Mouse (Mus musculus) megakaryocyte progenitor cell, adult 5-6 weeks (primary cell): ENCODE results near the gene 4931406P16Rik. TPM values are rescaled to one million over a fixed set of nuclear protein-coding genes. Genes with fewer than 3 reads are reported as not detected.

Experiments used
- ATAC-seq: replicated peaks from 2 replicates; pipeline ENCODE4 v1.8.0; 2016; ENCODE audit warnings: mild to moderate bottlenecking, moderate TSS enrichment, inconsistent platforms; ENCODE audit not compliant: poor library complexity
- total RNA-seq, 2 experiments: library from RNA; stranded (forward) in 1 of 2; stranded (reverse) in 1 of 2; fragments of 157-497, 149-512 nt in 1 of 2; fragments of 200-1000 nt in 1 of 2; gene quantifications; 2 replicates each; pipeline versions ENCODE4 v1.2.3 to v1.2.4; 2015 to 2017

The 4931406P16Rik gene
- total RNA-seq, 2 experiments from 2014 or later, result 12.2 to 18.7 TPM

DNA sequence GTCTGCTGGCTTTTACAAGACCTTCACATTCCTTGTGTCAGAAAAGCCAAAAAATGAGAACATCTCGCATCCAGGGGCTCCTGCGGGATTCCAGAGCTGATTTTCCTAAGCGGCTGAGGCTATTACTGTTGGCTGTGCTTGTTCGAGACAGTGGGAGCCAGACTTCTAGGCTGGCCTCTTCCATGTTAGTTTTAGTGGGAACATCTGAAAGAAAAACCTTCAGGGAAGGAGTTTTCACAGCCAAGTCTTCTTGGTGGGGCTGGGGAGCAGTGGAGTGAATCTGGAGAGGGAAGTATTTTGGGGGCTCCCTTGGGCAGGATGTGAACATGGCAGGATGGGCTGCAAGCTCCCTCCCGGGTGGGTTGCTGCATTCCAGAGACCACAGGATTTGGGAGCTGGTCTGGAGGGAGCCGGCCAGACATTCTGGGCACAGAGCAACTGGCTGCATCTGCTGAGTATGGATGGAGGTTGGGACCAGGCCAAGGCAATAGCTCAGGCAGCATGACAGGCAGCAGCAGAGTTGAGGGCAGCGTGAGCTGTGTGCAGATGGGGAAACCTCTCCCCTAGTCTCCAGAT is 4.6 kb upstream of the 4931406P16Rik start:
- no peak for ATAC-seq

DNA sequence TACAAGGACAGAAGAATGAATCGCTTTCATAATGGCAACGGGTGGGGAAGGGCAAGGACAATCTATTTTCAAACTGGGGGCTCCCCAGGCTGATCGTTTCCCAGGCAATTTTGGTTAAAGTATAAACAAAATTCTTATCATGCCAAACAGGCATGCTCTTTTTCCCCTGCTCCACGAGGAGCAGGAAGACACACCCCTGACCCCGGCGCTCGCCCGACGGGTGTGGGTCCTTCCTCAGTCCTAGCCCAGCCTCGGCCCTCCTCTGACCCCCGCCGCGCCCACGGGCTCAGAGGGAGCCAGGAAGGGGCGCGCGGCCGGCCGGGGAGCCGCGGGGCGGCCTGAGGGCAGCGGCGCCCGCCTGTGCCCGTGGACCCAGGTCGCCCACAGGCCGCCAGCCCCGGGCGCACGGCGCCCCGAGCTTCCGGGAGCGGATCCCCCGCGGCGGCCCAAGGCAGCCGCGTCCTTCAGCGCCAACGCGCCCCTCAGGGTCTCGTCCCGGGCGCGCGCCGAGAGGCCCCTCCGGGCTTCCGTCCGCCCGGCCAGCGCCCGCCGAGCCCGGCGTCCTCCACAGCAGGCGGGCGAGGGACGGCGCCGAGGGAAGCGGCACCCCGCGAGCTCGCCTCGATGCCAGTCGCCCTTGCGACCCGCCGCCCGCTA is 437 bp downstream of the 4931406P16Rik start:
- ATAC-seq, result peak; percentile 69

DNA sequence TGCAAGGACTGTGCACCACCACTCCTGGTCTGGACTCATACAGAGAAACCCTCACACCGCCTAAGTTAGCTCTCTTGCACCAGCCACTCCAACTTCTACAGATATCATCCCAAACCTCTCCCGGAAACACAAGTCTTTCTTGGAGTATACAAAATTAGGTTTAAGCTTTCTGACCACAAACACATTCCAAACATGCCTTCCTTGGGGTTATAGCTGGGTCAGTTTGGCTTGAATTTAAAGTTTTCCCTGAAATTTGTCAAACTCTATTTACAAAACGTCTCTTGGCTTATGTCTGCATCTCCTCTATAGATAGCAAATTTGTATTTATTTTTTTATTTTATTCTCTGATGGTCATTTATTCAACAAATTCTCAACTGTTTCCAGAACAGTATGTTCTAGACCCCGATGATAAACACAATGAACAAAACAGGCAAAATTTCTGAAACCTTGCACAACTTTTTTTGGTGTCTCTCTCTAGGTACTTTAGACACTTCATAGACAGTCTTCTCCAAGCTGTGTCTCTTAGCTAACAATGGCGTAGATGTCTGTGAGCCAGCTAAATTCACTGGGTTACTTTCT is 4.1 kb downstream of the 4931406P16Rik start:
- no peak for ATAC-seq

DNA sequence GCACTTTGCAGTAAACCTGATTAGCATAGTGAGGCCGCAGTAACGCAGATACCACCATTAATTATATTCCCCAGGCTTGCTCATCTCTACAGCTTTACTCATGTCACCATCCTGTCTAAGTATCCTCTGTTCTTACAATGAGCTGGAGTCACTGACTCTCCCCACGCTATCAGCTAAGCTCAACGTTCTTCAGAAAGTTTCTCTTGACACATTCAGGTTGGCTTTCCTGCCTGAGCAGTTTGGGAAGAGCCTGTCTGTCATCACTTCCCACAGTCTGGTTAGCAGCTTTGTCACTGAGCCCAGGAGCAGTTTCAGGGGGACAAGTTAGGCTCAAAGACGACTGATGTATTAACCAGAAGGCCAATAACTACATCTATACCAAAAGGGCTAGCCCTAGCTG is 4.8 kb downstream of the 4931406P16Rik start:
- no peak for ATAC-seq

DNA sequence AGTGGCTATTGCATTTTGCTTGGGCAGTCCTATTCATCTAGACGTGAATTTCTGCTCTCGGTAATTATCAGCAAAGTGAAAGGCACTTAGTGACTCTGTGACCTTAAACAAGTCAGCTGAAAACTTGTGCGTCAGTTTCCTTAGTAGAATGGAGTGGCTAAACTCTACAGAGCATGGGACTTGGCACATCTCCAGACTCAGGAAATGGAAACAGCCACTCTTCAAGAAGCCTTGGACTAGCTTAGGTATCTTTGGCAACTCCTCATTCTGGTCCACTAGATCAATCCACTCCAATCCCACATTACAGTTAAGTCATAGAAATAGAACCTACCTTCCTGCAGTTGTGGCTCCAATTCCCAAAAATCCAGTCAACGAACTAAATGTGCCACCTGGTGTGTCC is 7.9 kb downstream of the 4931406P16Rik start:
- ATAC-seq, result no peak

DNA sequence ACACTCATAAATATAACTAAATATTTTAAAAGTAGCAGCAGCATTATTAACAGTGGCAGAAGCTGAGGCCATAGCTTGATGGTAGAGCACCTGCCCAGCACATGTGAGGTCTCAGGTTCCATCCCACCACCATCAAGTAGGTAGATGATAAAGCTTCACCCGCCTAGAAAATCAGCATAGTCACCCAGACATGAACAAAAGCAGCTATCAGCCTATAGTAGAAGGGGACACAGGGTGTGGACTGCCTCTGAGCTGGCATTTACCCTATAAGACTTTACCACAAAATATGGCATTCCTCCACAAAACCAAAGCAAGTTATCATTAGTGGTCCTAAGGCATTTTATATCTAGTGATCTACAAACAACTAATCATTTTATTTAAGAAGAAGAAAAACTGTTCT is 10.7 kb downstream of the 4931406P16Rik start:
- ATAC-seq, result peak; percentile 52; the same call in 1 of the 2 replicates

DNA sequence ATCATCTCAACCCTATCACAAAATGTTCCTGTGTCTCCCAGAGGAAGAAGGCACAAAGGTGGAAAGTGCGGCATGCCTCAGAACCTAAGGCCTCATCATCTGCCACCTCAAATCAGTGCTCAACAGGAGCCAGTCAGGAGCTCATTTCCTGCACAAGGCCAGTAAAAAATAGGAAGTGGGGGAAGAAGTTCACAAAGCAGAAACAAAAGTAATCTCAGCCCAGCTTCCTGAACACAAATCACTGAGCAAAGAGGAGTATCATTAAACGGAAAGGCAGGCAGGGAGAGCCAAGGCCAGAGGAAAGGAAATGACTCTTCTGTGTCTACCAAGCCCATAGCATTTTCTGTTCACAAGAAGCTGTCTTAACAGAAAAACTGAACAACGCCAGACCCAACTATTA is 11.4 kb downstream of the 4931406P16Rik start:
- peak; percentile 64 for ATAC-seq

DNA sequence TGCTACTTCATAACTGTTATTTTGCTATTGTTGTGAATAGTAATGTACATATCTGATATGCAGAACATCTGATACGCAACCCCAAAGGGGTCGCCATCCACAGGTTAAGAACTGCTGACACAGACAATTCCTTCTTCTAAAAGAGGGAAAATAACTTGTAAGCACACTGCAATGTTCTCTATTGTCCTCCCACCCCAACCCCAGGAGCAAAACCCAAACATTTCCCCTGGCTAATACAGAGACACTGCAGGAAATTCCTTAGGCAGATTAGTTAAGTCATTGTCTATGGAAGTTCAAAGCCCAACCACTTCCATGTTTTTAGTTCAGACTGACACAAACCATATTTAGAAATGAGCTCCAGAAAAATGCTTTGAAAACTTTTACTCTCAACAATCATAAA is 14.5 kb downstream of the 4931406P16Rik start:
- no peak for ATAC-seq

DNA sequence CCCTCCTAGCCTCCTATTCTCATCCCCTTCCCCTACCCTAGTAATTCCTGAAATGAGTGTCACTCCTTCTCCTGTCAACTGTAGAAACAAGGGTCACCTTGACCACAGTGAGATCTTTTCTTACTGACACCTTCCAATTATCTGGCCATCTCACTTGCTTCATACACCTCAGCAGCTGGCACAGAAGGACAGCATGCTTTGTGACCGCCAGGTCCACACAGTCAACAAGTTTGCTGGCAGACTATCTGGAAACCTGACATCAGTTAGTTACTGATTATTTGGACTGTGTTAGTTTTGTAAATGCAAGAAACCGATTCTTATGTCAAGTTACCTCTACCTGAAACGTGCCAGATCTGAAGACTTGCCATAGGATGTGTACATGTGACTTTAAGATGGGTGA is 17.2 kb downstream of the 4931406P16Rik start:
- ATAC-seq, result no peak

DNA sequence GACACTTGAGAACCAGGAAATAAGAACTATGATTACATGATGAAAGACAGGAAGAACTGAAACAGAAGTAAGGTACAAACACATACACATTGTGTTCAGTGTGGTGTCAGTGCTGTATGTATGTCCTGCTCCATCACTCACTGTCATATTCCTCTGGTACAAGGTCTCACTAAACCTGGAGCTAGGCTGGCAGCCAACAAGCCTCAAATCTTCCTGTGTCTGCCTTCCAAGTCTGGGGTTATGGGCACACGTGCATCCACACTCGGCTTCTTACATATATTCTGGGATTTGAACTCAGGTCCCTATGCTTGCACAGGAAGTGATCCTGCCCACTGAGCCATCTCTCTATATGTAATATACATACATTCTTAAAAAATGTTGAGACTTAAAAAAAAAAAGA is 20.7 kb downstream of the 4931406P16Rik start:
- ATAC-seq, result no peak

DNA sequence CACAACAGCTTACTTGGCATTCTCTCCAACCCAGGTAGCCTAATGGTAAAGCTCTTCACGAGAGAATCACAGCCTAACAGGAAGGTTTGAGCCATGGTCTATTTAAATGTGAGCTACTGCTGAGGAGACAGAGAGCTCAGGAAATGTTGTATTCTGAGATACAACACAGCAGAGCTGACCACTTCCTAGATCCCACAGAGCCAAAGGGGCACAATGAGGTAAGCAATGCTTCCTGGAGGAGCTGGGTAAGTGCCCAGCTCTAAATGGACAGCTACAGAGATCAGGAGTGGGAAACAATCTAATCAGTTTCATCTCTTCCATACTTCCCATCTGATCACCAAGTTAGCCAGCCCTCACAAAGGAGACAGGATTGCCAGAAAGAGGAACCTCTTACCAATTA is 22.1 kb downstream of the 4931406P16Rik start:
- peak; percentile 50 for ATAC-seq

DNA sequence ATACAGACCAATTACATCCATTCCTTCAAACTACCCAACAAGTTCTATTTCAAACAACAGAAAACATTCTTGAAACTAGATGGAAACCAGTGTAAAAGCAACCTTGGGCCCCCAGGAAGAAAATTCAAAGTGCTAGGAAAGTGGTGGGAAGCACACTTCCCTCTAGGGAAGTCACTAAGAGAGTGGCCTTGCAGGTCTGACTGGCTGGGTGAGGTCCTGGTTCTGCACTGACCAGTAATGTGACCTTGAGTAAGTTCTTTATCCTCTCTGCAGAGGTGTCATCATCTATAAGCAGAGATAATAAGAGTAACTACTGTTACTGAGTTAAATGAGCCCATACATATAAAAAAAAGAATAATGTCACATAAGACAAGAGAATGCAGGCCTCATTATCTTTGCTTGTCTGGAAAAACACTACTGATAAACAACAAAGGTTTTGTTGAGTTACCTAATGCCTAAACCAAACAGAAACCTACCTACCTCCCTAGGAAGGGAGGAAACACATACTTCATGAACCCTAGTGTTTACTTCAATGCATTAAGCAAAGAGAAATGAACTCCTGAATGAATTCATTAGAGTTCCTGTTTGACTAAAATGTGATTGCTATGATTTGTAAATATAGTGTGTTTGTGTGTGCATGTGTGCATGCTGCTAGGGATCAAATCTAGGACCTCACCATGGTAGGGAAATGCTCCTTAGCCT is 22.8 kb downstream of the 4931406P16Rik start:
- ATAC-seq, result no peak

DNA sequence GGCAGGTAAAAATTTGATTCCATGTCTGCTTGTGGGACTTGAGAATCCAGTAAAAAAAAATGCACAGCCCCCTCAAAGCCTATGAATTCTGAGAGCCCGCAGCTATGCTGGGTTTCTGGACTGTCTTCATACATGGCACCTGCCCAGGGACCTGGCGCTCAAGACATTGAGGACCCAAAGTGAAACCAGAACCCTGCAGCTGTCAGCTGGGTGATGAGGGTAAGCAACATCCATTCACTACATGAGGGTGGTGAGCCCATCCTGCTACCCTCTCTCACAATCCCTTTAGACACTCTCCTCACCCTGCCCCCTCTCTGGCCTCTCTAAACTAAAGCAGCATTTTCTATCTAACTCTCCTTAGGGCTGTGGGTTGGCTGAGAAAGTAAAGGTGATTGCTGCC is 35.7 kb downstream of the 4931406P16Rik start:
- ATAC-seq, result no peak

DNA sequence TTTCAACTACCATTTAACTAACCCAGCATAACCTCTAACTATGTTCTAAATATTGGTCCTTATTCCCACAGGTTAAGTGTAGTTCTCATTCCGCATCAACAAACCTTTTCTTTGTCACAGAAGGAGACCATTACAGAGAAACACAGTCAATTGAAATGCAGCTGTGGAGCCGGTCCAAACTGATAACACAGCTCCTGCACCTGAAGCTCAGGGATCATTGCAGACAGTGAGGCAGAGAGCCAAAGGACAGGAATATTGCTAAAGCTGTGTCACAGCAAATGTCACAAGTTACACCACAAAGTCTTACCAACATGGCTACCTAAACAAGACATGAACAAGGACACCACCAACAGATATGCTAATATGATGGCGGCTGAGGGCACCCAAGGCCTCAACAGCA is 37.3 kb downstream of the 4931406P16Rik start:
- ATAC-seq, result no peak

DNA sequence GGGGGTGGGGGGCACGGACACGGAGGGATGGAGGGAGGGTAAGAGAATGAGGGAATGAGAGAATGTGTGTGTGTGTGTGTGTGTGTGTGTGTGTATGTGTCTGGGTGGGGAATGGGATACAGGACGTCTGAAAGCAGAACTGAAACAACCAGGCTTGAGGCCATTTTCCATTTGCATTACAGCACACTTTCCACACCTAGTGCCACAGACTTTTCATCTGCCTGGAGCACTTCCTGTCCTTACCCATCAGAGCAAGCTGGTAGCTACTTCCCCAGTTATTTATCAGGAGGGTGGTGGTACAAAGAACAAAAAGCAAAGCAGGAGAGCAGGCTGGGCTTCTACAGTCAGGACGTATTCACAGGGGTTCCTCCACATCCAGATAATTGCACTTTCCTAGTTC is 40.9 kb downstream of the 4931406P16Rik start:
- ATAC-seq, result peak; percentile 98

DNA sequence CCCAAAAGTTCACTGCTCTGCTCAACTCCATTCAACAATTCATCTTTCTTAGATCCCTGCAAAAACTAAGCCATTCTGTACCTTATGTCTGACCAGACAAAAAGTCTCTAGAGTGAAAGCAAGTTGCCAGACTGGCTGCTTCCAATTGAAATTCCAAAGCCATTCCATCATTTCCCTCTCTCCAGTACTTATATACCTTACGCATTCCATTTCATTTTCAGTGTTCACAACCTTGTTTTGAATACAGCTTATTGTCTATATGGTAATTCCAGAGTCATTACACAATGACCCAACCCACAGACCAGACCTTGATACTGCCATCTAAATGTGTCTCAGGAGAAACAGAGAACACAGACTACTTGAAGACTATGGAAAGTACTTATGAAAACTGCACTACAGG is 44.9 kb downstream of the 4931406P16Rik start:
- no peak for ATAC-seq

DNA sequence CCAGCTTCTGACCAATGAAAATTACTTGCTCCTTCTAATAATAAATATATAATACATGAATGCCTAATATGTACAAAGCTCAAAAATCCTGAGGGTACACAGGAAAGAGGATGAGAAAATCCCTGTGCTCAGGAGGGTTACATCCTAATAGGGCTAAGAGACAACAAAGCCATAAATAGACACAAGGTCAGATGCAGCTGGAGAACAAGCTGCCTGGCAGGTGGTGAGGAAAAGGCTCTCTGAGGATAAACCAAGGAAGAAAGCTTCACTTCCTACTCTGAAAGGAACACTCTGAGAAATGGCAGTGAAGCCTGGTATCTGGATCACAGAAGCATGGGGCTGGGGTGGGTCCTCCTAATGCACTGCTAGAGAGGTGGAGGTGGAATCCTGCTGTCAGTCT is 46.9 kb downstream of the 4931406P16Rik start:
- ATAC-seq, result no peak

DNA sequence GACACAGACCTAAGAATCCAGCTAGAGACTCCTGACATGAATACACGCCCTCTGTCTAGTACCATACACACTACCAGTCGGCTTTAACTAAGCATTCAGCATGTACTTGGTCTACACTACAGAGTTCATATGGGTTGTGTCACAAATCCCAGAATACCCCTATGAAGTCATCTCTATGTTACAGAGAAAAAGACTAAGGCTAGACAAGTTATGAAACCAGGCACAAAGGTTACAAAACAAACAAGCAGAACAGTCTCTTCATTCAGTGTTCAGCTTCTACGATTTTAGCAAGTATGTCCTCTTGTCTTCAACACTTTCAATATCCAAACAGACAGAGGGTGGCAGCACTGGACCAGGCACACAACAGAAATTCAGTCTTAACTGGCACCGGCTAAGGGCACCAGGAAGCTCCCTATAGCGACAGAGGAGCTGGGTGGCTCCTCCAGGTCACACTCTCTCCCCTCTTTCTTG is 47.4 kb downstream of the 4931406P16Rik start:
- ATAC-seq, result peak; percentile 98

DNA sequence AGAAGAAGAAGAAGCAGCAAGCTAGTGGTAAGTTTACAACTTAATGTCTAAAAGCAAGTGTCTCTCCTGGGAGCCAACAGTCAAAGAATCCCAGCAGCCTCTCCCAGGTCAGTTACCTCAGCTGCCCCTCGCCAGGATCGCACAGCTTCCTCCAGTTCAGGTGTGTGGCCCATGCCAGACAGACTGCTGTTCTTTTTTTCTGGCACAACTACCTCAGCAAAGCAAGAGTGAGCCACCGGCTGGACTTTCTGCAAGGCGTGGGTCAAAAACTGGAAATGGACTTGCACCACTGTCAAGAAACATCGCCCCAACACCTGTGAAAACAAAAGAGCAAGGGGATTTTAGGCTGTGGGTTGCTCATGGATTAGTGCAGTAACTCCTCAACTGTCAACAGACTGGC is 49.9 kb downstream of the 4931406P16Rik start:
- ATAC-seq, result no peak

DNA sequence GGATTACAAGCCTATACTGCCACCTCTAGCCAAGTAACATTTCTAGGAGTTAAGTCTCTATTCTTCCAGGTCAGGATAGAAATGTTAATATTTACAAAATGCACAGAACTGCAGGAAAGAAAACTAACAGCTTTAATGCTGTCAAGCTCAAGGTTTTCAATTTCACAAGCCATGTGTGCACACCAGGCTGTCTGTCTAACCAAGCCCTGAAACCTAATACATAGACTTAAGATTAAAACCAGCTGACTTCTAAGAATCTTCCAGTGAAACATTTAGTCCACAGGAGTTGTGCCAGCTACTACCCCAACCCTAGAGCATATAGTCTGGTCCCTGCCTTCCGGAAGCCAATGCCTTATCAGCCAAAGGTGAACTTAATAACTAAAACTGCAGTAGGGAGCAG is 54.9 kb downstream of the 4931406P16Rik start:
- ATAC-seq, result no peak

DNA sequence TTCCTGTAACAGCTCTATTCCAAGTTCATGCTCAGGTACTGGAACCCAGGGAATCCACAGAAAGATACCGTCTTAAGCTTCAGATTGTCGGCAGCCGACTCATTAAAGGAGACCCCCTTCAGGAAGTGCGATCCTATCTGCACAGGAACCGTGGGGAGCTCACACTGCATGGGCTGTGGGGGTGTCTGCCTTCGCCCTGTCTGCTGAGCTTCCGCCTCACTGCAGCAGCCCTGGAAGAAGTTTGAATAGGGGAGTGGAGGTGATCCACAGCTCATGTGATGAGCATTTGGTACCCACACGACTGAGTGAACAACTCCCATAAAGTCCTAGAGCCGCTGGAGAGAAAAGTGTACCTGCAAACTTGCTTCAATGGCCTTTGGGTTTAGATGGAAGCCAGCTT is 56.1 kb downstream of the 4931406P16Rik start:
- no peak for ATAC-seq

DNA sequence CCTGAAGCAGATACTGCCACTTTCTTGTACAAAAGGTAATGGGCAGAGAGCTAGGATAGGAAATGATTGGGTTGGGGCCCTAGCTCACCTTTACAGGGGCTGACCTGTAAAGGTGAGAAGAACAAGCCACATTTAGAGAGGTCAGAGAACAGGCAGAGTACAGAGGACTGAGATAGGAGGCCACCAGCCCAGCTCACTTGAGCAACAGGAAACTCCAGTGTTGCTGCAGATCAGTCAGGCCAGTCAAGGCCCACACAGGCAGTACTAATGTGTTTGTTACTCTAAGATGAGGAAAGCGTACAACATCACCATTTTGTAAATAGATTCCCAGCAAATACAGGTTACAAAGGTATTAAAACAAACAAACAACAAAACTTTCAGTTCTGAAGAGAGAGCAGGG is 57.4 kb downstream of the 4931406P16Rik start:
- ATAC-seq, result no peak
